Mouse (Mus musculus): ENCODE data around the gene Stmn3. TPM values are rescaled to one million over a fixed set of nuclear protein-coding genes. Genes with fewer than 3 reads are reported as not detected.

The Stmn3 gene
- polyA plus RNA-seq, 1 experiment from 2014 or later, result 0.89 TPM

DNA sequence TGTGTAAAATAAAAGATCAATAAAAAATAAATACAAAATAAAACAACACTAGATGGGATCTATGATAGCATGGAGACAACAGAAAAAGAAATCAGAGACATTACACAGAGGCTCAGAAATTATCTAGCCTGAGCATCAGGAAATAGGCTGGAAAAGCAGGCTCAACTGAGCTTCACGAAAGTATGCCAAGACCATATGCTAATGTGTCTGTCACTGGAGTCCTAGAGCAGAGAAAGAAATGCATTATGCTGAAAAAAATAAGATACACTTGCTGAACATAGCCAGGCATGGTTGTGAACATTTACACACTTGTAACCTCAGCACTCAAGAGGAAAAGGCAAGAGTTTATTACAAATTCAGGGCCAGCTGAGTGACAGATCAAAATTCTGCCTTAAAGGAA, 34.3 kb downstream of the Stmn3 start:
- H3K36me3 ChIP-seq, result peaks cover 15% of the 10 kb centered on the region
- H3K9me3 ChIP-seq (replicated peaks), result no peaks in the 10 kb centered on the region
- H3K27me3 ChIP-seq, result no peaks in the 10 kb centered on the region
- H3K9ac ChIP-seq, result no peak overlapping the region
- H3K4me1 ChIP-seq (replicated peaks), result no peaks in the 10 kb centered on the region
- ATAC-seq (replicated peaks; ENCODE audit: insufficient number of reproducible peaks, insufficient read depth, low FRiP score, low read depth), result no peak
- 85% methylated on average over 1 of the region's 1 CpGs for WGBS
- no peak overlapping the region for H3K27ac ChIP-seq
- H3K4me3 ChIP-seq, result no peak overlapping the region
- H3K4me2 ChIP-seq, result no peak overlapping the region

DNA sequence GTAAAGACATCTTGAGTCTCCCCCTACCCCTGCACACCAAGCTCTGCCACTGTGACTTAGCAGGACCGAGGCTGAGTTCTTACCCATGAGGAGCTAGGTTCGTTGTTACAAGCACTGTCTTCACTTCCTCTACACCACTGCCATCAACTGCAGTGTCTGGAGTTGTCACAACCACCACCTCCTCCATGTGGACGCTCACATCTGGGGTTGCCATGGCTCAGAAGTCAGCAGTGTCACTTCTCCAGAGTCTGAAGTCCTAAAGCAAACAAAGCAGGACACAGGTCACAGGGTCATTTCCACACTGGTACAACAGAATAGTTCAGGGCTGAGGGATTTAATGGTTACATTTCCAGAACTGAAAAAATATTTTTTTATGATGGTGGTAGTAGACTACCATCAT, 36.4 kb downstream of the Stmn3 start:
- Histone ChIP-seq H3K36me3 (peaks cover 20% of the 10 kb centered on the region), H3K9ac (no peak overlapping the region), H3K9me3 (replicated peaks) (no peaks in the 10 kb centered on the region), H3K4me1 (replicated peaks) (no peaks in the 10 kb centered on the region), H3K27ac (no peak overlapping the region), H3K4me2 (no peak overlapping the region), H3K4me3 (no peak overlapping the region), H3K27me3 (no peaks in the 10 kb centered on the region)
- 63% methylated on average over 3 of the region's 3 CpGs for WGBS
- no peak for ATAC-seq (replicated peaks; ENCODE audit: insufficient number of reproducible peaks, insufficient read depth, low FRiP score, low read depth)

DNA sequence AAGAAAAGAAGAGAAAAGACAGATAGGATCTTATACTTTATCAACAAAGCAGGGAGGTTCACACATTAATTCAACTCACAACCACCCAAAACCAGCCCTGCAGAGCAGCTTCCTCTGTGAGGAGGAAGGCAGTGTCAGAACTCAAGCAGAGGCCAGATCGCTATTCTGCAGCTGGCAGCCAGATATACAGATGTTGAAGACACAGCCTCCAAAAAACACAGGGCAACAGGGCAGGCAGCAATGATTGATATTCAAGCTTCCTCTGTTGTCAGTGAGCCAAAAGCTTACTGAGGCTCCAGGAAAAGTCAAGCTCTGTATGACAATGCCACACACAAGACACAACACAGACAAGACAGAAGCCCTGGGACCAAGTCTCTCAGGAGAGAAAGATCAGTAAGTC, 37.5 kb downstream of the Stmn3 start:
- Histone ChIP-seq H3K9me3 (replicated peaks) (no peaks in the 10 kb centered on the region), H3K27ac (no peak overlapping the region), H3K9ac (no peak overlapping the region), H3K4me3 (no peak overlapping the region), H3K4me1 (replicated peaks) (no peaks in the 10 kb centered on the region), H3K27me3 (no peaks in the 10 kb centered on the region), H3K4me2 (no peak overlapping the region), H3K36me3 (peaks cover 20% of the 10 kb centered on the region)
- 60% methylated on average over 1 of the region's 1 CpGs for WGBS
- ATAC-seq (replicated peaks; ENCODE audit: insufficient number of reproducible peaks, insufficient read depth, low FRiP score, low read depth), result no peak

DNA sequence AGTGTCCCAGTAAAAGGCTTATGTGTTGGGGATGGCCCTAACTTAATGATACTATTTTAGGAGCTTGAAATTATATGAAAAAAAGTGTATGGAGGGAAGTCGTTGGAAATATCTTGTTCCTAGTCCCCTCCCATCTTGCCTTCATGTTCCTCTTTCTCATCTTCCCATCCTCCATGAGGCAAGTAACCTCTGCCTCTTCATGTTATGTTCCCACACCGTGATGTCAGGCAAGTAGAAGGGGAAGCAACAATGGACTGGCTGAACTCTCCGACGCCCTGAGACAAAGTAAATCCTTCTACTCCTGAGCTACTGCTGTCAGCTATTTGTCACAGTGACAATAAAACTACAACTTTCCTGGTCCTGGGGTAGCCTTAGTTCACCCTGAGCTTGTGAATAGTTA, 39.7 kb downstream of the Stmn3 start:
- no peak overlapping the region for H3K27ac ChIP-seq
- H3K4me1 ChIP-seq (replicated peaks), result no peaks in the 10 kb centered on the region
- no peak overlapping the region for H3K4me2 ChIP-seq
- peaks cover 32% of the 10 kb centered on the region for H3K36me3 ChIP-seq
- H3K9me3 ChIP-seq (replicated peaks), result no peaks in the 10 kb centered on the region
- no peak overlapping the region for H3K9ac ChIP-seq
- 86% methylated on average over 4 of the region's 4 CpGs for WGBS
- no peaks in the 10 kb centered on the region for H3K27me3 ChIP-seq
- H3K4me3 ChIP-seq, result no peak overlapping the region
- ATAC-seq (replicated peaks; ENCODE audit: insufficient number of reproducible peaks, insufficient read depth, low FRiP score, low read depth), result no peak

DNA sequence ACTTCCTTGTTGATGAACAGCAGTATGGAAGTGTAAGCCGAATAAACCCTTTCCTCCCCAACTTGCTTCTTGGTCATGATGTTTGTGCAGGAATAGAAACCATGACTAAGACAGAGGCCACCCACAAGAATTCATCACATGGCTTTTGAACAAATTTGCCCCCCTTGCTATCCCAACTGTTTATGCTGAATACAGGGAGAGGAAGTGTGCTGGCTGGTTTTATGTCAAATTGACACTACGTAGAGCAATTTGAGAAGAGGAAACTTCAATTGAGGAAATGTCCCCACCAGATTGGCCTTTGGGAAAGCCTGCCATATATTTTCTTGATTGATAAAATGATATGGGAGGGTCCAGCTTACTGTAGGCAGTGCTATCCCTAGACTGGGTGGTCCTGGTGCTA, 40.5 kb downstream of the Stmn3 start:
- Histone ChIP-seq H3K4me3 (no peak overlapping the region), H3K9me3 (replicated peaks) (no peaks in the 10 kb centered on the region), H3K36me3 (peaks cover 40% of the 10 kb centered on the region), H3K4me1 (replicated peaks) (no peaks in the 10 kb centered on the region), H3K9ac (no peak overlapping the region), H3K4me2 (no peak overlapping the region), H3K27ac (no peak overlapping the region), H3K27me3 (no peaks in the 10 kb centered on the region)
- ATAC-seq (replicated peaks; ENCODE audit: insufficient number of reproducible peaks, insufficient read depth, low FRiP score, low read depth), result no peak
- WGBS, result 85% methylated on average over 2 of the region's 2 CpGs

DNA sequence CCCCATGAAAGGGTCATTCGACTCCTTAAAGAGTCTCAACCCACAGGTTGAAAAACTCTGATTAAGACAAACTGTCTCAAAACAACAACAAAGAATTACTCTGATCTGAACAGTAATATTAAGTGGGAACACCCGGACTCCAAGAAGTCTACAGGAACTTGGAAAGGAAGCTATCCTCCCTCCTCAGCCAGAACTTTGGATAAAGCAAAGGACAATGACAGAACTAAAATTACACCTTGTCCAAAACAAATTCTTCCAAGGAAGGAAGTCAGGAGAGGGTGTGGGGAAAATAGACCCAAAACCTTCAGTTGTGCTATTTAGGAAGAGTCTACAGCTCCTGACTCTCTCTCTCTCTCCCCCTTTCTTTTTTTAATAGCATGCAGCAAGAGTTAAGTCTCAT, 42.2 kb downstream of the Stmn3 start:
- Histone ChIP-seq H3K9ac (no peak overlapping the region), H3K27me3 (no peaks in the 10 kb centered on the region), H3K9me3 (replicated peaks) (no peaks in the 10 kb centered on the region), H3K4me2 (no peak overlapping the region), H3K4me1 (replicated peaks) (no peaks in the 10 kb centered on the region), H3K36me3 (peaks cover 43% of the 10 kb centered on the region), H3K27ac (no peak overlapping the region), H3K4me3 (no peak overlapping the region)
- WGBS, result 82% methylated on average over 2 of the region's 2 CpGs
- no peak for ATAC-seq (replicated peaks; ENCODE audit: insufficient number of reproducible peaks, insufficient read depth, low FRiP score, low read depth)

DNA sequence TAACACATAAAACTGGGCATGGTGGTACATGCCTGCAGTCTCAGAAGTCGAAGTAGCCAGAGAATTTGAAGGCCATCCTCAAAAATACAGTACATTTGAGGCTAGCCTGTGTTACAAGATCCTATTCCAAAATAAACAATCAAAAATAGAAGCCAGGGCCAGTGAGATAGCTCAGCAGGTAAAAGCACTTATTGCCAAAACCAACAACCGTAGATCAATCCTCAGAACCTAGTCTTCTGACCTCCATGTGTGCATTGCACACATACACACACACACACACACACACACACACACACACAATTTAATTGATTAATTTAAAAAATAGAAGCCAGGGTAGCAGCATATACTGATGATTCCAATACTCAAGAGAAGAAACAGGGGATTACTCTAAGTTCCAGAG, 47.5 kb downstream of the Stmn3 start:
- Histone ChIP-seq H3K4me3 (no peak overlapping the region), H3K4me1 (replicated peaks) (no peaks in the 10 kb centered on the region), H3K27ac (no peak overlapping the region), H3K9me3 (replicated peaks) (no peaks in the 10 kb centered on the region), H3K9ac (no peak overlapping the region), H3K4me2 (no peak overlapping the region), H3K36me3 (peaks cover 70% of the 10 kb centered on the region), H3K27me3 (no peaks in the 10 kb centered on the region)
- 87% methylated on average over 2 of the region's 2 CpGs for WGBS
- no peak for ATAC-seq (replicated peaks; ENCODE audit: insufficient number of reproducible peaks, insufficient read depth, low FRiP score, low read depth)

Other genes starting within 250 kb of the Stmn3 start
- gene Kcnq2, start 179.2 kb downstream of the Stmn3 start, polyA plus RNA-seq (2015; fragmentation: Nextera tagmentation; extraction: Ambion mirVana), result 0.03 and 0.65 TPM in 2 replicates
- gene Eef1a2, start 157.5 kb downstream of the Stmn3 start, polyA plus RNA-seq (2015; fragmentation: Nextera tagmentation; extraction: Ambion mirVana), result 12.1 and 13.2 TPM in 2 replicates
- gene Ppdpf, start 127.3 kb downstream of the Stmn3 start, polyA plus RNA-seq (2015; fragmentation: Nextera tagmentation; extraction: Ambion mirVana), result 146 and 165 TPM in 2 replicates
- gene Ptk6, start 111.7 kb downstream of the Stmn3 start, polyA plus RNA-seq (2015; fragmentation: Nextera tagmentation; extraction: Ambion mirVana), result 0.05 TPM in 1 of 2 replicates, not detected in the other
- gene Srms, start 101.3 kb downstream of the Stmn3 start, polyA plus RNA-seq (2015; fragmentation: Nextera tagmentation; extraction: Ambion mirVana), result 0.09 and 0.10 TPM in 2 replicates
- gene Fndc11, start 94.5 kb downstream of the Stmn3 start, polyA plus RNA-seq (2015; fragmentation: Nextera tagmentation; extraction: Ambion mirVana), result 0.10 TPM in 1 of 2 replicates, not detected in the other
- 0.87 and 1.9 TPM in 2 replicates for gene Helz2, start 72.5 kb downstream of the Stmn3 start, polyA plus RNA-seq (2015; fragmentation: Nextera tagmentation; extraction: Ambion mirVana)
- gene Gmeb2, start 26.5 kb downstream of the Stmn3 start, polyA plus RNA-seq (2015; fragmentation: Nextera tagmentation; extraction: Ambion mirVana), result 7.4 and 9.5 TPM in 2 replicates
- gene Rtel1, start 5.2 kb upstream of the Stmn3 start, polyA plus RNA-seq (2015; fragmentation: Nextera tagmentation; extraction: Ambion mirVana), result 18.0 and 27.9 TPM in 2 replicates
- 24.1 and 32.2 TPM in 2 replicates for gene Zgpat, start 50.4 kb upstream of the Stmn3 start, polyA plus RNA-seq (2015; fragmentation: Nextera tagmentation; extraction: Ambion mirVana)
- gene Arfrp1, start 50.9 kb upstream of the Stmn3 start, polyA plus RNA-seq (2015; fragmentation: Nextera tagmentation; extraction: Ambion mirVana), result 53.2 and 59.4 TPM in 2 replicates
- 12.0 and 18.9 TPM in 2 replicates for gene Lime1, start 65.6 kb upstream of the Stmn3 start, polyA plus RNA-seq (2015; fragmentation: Nextera tagmentation; extraction: Ambion mirVana)
- gene Zbtb46, start 144.9 kb upstream of the Stmn3 start, polyA plus RNA-seq (2015; fragmentation: Nextera tagmentation; extraction: Ambion mirVana), result 8.6 and 10.4 TPM in 2 replicates
- 0.10 and 0.26 TPM in 2 replicates for gene Abhd16b, start 178.7 kb upstream of the Stmn3 start, polyA plus RNA-seq (2015; fragmentation: Nextera tagmentation; extraction: Ambion mirVana)
- 105 and 117 TPM in 2 replicates for gene Tpd52l2, start 182.6 kb upstream of the Stmn3 start, polyA plus RNA-seq (2015; fragmentation: Nextera tagmentation; extraction: Ambion mirVana)
- 70.3 and 83.3 TPM in 2 replicates for gene Dnajc5, start 206.0 kb upstream of the Stmn3 start, polyA plus RNA-seq (2015; fragmentation: Nextera tagmentation; extraction: Ambion mirVana)

Data from heart, embryonic 15.5 days (tissue).